Mouse (Mus musculus): Measurements from ENCODE around the gene Isx.

The Isx gene

DNA sequence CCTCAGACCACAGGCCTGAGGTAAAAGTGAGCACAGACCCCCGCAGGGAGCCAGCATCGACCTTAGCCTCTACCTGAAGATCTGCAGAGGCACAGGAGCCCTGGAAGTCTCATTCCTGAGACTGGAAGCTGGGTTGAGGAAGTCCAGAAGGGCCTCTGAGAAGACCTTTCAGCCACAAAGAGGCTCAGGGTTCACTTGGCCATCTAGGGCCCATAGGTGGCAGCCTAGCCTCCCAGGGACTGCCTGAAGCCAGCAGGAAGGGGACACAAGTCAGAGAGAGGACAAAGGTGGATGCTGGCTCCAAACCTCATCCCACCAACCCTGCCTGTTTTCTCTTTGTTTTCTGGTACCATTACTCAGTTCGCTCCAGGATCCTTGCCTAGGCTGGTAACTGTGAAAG, at the start of gene Isx:
Gene Isx (plus strand): TSS at position 234 of the 400 bp plus-strand sequence.
- in situ Hi-C loops (cut with MboI), result no loop called here

- in situ Hi-C loops (cut with MboI), result no loop called here
These were observed 45.3 kb upstream of the Isx start for GRCm38 (mm10) chr8:74827689-74828088.

GRCm38 (mm10) chr8:74831322-74831721, 41.7 kb upstream of the Isx start:
- in situ Hi-C loops (cut with MboI), result no loop called here

- in situ Hi-C loops (cut with MboI), result no loop called here
These were observed 38.7 kb upstream of the Isx start for GRCm38 (mm10) chr8:74834246-74834645.

DNA sequence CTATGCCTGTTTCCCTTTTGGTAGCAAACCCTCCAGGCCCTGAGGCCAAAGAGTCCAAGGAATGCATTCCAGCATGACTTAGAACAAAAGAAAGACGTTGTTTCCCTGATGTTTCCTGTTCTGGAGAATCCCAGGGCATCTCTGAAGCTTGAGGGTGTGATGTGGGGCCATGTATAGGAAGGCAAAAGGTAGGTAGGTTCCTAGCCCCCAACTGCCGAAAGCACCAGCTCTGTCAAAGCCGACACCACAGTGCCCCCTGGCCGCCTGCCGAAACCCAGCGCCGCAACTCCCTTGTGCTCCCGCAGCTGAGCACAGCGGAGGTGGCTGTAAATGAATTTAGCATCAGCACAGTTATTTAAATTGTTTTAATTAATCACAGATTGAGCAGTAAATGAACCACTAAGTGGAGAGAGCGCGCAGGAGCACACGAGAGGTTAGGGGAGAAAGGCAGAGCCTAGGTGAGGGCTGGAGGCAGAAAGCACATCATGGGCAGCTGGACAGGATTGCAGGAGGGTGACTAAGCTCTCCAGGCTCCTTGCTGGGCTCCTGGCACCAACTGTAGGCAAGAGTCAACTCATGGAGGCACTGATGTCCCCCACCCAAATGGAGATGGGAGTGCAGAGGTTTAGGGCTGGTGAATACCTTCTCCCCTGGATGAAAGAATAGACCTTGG, 25.5 kb upstream of the Isx start:
- in situ Hi-C loops (cut with MboI), result no loop called here

DNA sequence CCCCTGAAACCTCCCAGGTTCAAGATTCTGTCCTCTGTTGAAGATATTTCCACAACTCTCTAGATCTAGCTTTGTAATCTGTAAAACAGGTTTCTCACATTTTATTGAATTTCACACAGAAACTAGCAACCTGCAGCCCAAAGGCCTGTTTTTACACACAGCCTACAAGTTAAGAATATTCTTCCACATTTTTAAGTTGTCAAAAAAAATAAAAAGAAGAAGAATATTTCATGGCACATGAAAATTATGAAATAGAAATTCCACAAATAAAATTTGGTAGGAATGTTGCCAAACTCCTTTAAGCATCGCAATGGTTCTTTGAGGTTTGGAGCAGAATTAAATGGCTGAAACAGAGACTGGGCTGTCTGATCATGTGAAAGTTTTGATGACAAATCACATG, 24.3 kb upstream of the Isx start:
- in situ Hi-C loops (cut with MboI), result no loop called here

DNA sequence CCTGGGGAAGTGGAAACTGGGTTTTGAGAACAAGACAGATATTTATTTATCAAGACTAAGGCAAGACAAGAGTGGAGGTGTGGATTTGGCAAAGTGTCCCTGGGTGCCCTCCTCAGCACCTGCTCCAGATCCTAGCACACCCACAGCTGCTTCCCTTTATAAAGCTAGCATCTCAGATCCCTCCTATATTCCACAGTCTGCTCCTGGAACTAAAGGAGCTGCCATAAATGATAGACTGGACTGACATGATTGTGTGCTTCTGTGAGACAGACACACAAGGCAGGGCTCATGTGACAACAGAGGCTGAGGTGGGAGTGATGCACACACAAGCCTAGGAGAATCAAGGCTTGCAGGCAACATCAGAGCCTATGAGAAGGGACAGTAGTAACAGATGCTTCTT, 22.0 kb upstream of the Isx start:
- in situ Hi-C loops (cut with MboI), result no loop called here

DNA sequence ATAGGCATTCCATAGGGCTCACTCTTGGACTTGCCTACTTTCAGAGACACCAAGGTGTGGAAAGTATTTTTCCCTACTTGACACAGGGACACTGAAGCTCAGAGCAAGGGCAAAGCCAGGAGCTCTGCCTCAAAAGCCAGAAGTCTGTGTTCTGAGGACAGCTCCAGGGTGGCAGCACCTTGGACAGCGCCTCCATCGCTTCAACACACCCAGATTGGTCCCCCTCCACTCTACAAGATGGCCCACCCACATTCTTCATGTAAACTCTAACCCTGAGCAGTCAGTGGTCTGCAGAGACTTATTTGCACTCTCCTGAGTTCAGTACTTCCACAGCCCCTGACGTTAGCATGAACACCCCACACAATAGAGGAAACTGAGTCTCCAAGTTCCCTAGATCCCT, 21.1 kb upstream of the Isx start:
- in situ Hi-C loops (cut with MboI), result no loop called here

DNA sequence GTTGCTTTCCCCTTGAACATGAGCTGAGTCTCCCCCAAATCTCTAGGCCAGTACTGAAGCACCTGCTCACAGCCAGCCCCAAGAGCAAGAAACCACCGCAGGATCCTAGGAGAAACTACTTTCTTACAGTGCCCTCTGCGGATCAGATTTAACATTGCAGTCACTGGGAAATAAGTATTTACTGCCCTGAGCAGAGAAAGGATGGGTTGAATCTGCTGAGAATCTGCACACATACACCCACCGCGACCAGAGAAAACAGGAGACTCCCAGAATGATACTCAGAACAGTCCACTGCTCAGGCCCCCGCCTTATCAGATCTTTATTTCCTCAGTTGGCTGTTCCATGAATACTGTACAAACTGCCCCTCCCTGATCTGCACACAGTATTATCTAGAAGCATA, 19.5 kb upstream of the Isx start:
- in situ Hi-C loops (cut with MboI), result no loop called here

DNA sequence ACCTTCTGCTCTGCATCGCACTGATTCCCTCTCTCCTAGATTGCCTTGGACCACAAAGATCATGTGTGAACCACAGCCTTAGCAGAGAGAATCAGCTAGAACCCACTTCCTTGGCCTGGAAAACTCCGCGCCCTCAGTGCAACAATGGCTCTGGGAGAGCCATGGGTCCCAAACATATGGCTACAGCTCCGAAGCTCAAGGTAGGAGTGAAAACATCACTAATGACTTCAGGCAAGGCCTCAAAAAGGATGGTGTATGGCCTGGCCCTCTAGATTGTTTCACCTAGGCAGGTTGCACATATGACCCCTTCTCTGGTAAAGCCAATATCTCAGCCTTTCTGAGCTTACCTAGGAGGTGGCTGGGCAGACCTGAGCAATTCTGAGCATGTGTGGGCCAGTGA, 18.2 kb upstream of the Isx start:
- in situ Hi-C loops (cut with MboI), result no loop called here

GRCm38 (mm10) chr8:74855341-74855740, 17.6 kb upstream of the Isx start:
- in situ Hi-C loops (cut with MboI), result no loop called here

- in situ Hi-C loops (cut with MboI), result no loop called here
These were observed 13.7 kb upstream of the Isx start for GRCm38 (mm10) chr8:74859241-74859640.

- in situ Hi-C loops (cut with MboI), result no loop called here
These were observed 12.5 kb upstream of the Isx start for GRCm38 (mm10) chr8:74860449-74860848.

DNA sequence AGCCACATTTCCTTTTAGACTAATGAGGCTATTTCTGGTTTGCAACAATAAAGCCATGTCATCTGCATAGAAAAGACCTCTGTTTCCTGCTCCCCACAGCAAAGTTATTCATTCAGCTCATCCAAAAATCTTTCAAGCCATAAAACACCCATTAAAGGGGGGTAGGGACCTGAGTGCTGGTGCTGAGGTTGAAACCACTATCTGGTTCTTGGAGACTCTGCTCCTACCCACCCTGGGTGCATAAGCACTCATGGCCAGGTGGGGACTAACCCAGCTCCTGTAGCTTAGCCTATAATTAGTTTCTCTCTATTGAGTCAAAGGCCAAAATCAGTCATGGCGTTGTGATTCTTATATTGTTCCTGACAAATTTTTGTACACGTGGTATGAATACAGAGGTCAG, 10.4 kb upstream of the Isx start:
- in situ Hi-C loops (cut with MboI), result no loop called here

DNA sequence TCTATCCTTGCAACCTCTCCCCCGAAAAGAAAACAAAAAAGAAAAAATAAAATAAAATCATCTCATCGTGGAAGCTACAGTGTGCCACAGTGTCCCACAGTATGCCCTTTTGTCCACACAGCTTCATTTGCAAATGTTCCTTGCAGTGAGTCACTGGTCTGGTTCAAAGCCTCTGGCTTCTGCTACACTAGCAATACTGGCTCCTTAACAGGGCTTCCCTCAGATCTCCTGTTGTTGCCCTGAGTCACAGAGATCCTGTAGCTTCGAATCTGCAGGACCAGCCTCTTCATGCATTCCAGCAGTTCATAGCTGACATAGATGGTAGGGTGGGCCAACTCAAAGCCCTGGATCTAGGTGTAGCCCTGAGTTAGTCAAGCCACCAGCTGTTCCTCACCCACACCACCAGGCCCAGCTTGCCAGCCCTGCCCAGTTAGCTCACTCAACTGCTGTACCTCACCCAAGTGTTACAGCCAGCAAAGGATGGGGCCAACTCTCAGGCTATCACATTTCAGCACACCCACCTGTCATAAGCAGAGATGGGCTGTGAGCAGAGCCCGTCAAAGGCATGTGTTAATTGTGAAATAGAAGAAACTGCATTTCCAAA, 2.5 kb upstream of the Isx start:
- in situ Hi-C loops (cut with MboI), result no loop called here

DNA sequence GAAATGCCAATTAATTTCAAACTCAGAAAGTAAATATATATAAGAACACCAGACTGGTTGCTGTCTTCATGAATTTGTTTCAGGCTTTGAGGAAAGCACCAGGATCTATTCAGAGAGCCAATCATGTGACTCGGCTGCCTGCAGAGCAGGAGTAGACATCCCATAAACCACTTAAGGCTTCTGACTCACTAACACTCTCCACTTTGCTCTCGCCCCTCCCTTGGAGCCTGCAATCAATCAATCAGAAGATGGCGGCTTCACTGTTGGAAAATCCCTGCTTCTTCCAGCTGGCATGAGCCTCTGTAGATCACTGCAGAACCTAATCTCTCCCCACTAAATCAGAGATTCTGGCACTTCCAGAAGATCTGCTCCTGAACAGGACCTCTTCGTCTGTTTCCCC, 1.3 kb upstream of the Isx start:
- in situ Hi-C loops (cut with MboI), result no loop called here

- in situ Hi-C loops (cut with MboI), result no loop called here
These were observed 686 bp upstream of the Isx start for GRCm38 (mm10) chr8:74872151-74872823.

- in situ Hi-C loops (cut with MboI), result no loop called here
These were observed 1.6 kb downstream of the Isx start for GRCm38 (mm10) chr8:74874565-74874964.

DNA sequence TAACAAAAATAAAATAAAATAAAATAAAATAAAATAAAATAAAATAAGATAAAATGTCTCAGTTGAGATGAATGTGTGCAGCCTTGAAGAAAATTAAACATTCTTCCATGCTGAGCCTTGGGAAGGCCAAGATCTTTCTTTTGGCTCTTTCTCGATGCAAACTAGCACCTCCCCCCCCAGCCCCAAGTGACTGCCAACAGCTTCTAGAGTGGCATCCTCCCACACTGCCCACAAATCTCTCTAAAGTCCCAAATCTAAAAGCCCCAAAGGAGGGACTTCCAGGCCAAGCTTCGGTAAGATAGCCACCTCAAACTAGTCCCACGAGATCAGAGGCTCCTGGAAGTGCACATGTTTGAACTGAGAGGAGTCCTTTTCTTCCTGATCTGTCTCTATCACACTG, 5.7 kb downstream of the Isx start:
- in situ Hi-C loops (cut with MboI), result no loop called here

- in situ Hi-C loops (cut with MboI), result no loop called here
These were observed 15.8 kb downstream of the Isx start for GRCm38 (mm10) chr8:74888763-74889162.

- in situ Hi-C loops (cut with MboI), result no loop called here
These were observed 18.1 kb downstream of the Isx start for GRCm38 (mm10) chr8:74891030-74891429.

GRCm38 (mm10) chr8:74896302-74896701, 23.3 kb downstream of the Isx start:
- in situ Hi-C loops (cut with MboI), result no loop called here

- in situ Hi-C loops (cut with MboI), result no loop called here
These were observed 24.3 kb downstream of the Isx start for GRCm38 (mm10) chr8:74897315-74897714.

All from mature B cell (primary cell).